Mouse (Mus musculus) lung, postnatal 14 days (tissue): Measurements from ENCODE around the gene Kin.

Experiments used
- DNase-seq: peaks from one replicate; pipeline ENCODE4 v3.0.0; 2021

Gene Kin

GRCm38 (mm10) chr2:10080310-10081010 lies at the start of gene Kin, which contains the start of gene Atp5c1:
Gene Kin, plus strand, starts transcription at chr2:10080593.
Gene Atp5c1, minus strand, starts transcription at chr2:10080510.
- peak; percentile 96 for DNase-seq

DNA sequence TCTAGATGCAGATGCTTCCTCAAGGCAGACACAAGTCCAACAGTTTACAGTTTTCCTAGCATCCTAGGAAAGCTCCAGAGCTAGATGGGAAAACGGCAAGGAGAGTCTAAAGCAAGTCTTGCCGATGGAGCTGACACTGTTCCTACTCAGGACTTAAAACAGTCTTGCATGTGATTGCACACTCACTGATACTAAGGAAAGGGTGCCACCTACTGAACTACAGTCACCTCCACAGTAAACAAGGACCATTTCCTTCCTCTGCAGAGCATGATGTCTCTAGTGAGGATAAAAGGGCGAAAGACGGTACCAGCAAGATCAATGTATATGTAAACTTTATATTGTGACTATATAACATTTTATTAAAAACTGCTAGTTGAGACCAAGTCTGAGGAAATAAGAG lies 46.7 kb upstream of the Kin start:
- DNase-seq: no peak

- DNase-seq: no peak
Measured at GRCm38 (mm10) chr2:10034976-10035375, 45.4 kb upstream of the Kin start.

- peak; percentile 13 for DNase-seq
Measured at GRCm38 (mm10) chr2:10047758-10048436, 32.5 kb upstream of the Kin start.

DNA sequence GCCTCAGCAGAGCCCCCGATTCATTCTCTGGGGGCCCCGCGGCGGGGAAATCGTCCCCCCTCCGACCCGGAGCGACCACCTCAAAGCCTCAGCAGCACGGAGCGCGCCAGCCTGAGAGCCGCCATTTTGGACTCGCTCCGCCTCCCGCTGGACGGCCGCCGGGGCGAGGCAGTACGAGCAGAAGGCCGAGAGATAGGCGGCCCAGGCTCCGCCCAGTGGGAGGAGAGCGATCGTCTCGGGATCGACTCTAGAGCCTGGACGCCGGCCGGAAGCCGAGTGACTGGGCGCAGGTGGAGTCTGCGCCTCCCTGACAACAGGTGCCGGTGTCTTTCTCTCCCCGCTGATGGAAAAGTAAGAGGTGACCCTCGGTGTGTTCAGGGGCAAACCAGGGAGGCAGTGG lies 31.9 kb upstream of the Kin start, which contains the start of gene Taf3:
TSS of gene Taf3 (minus strand) at position 136 of the 400 bp plus-strand sequence.
- DNase-seq: peak; percentile 94

DNA sequence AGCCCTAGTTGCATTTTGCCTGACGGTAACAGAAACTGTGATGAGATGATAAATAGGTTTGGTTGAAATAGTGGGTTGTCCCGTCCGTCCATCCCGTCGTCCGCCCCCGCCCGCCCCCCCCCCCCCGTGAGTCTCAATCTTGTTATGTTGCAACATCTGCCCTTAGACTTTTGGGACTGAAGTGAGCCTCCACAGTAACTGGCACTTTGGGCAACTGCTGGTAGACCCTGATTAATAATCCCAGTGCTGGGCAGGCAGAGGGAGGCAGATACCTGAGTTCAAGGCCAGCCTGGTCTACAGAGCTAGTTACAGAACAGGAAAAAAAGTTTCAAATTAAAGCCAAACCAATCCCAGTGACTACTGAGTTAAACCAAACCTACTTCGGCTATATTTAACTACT lies 30.9 kb upstream of the Kin start:
- DNase-seq: no peak

DNA sequence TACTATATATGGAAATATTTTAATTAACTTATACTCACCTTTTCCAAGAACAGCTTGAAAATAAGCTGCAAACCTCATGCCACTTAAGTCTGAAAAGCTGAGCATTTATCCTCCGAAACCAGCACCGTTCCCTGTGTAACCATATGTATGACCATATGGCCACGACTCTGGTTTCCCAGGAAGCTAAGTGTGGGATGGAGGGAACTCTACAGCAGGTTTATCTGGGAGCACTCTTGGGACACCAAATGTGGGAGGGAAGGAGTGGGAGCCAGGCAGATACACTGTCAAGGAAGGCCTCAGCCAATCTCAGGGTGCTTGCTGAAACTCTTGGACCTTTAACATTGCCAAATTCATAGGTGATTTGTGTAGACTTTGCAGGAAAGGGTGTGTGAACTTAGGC lies 29.5 kb upstream of the Kin start:
- no peak for DNase-seq

- DNase-seq: no peak
Measured at GRCm38 (mm10) chr2:10051996-10052395, 28.4 kb upstream of the Kin start.

- DNase-seq: no peak
Measured at GRCm38 (mm10) chr2:10058836-10059235, 21.6 kb upstream of the Kin start.

DNA sequence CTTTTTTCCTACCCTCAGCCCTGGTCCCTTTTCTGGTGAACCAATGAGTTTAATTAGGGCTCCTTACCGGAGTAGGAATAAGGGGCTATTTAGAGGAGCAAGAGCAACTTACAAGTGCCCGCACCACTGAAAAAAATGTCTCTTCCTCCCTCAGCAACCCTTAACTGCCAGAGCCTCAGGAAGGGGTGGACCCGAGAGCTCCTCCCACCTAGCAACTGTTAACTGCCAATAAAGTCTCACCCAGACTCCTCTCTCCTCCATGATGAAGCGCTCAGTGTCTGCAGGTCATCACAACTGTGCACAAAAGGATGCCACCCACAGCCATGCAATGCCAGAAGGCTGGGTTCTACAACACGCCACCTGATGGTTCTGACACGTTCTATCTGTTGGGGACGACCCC lies 8.6 kb upstream of the Kin start:
- no peak for DNase-seq

DNA sequence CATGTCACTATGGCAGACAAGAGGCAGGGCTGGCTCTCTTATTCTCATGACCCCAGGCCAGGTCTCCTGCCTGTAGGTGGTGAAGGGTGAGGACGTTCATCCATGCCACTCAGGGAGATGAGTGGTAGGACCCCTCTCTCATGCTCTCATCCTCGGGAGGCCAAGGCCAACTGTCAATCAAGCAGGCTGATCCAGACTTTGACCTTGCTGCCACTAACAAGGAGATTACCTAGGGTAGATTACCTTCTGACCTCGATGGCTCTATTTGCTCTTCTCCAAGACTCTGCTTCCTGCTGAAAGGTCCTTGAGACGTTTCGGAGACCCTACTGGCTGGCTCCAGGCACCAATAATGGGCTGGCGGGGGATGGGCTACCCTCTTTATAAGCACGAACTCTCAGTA lies 5.9 kb upstream of the Kin start:
- no peak for DNase-seq

DNA sequence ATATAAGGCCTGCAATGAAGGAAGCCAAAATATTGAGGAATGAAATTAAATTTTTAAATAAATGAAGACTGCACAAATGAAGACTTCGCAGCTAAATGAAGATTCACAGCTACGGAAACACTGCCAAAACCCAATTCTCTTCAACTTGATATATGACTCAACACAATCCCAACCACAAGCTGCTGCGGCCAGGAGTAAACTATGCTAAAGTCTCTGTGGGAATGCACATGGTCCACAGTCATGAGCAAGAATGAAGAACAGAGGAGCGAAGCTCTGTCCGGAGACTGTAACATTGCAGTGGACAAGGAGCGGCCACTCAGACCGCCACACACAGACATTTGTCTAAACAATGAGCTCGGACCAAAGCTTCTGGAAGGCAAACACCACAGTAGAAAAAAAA lies 3.7 kb upstream of the Kin start:
- DNase-seq: no peak

- DNase-seq: no peak
Measured at GRCm38 (mm10) chr2:10079745-10080309, 566 bp upstream of the Kin start.

- no peak for DNase-seq
Measured at GRCm38 (mm10) chr2:10081453-10082080, 1.2 kb downstream of the Kin start.

DNA sequence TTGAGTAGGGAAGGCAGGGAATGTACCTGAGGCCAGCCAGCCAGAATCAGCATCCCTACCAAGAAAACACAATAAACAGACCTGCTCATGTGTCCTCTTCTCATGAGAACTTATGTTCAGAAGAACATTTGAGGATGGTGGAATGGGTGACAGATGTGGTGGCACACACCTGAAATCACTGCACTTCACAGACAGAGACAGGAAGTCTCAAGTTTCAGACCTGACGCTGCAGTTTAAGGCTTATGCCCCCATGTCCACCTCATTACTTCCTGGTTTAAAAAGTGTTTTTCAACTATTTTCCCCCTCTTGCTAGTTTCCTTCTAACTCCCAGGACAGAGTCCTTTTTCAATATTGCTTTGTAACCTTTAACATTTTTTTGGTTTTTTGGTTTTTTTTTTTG lies 2.3 kb downstream of the Kin start:
- DNase-seq: no peak

DNA sequence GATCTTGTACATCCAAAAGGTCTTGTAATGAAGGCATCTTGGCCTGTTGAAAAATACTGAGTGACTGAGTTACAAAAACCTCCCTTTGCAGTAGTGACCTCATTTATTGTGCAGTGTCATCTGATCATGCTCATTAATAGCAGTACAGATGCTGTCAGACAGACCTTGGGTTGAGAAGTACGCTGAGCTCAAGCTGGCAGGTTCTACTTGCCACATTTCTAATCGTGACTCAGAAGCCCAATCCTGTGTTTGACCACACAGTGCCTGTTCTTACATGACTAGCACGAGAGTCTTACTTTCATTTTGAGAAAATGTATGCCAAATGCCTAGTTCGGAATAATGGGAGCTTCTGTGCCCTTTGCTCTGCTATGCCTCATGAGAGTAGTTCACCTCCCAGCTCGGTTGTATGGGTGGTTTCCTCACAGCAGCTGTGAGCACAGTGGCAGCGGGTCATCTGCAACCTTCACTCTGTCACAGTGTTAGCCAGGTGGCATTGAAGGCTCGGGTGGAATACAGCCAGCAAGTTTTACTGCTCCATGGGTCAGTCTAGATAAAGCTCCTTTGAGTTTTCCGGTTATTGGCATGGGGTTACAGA lies 7.0 kb downstream of the Kin start:
- no peak for DNase-seq

- DNase-seq: no peak
Measured at GRCm38 (mm10) chr2:10094327-10095100, 14.1 kb downstream of the Kin start.

DNA sequence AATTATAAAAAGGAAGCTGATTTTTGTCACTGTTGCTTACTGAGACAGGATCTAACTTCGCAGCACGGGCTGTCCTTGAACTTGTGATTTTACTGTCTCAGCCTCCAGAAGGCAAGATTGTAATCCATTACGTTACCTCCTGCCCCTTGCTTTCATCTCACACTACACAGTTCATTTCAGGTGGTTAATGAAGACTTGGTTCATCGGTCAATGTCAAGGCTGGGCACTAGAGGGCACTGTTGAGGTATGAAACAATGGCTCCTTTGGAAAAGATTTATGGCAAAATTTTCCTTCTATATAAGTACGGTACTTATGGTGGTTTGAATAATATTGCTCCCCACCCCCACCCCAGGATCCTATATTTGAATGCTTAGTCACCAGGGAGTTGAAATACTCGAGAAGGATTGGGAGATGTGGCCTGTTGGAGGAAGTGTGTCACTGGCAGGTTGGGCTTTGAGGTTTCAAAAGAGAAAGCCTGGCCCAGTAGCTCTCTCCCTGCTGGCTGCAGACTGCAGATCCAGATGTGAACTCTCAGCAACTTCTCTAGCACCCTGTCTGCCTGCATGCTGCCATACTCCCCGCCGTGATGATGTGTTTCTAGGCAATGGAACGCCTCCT lies 18.3 kb downstream of the Kin start:
- DNase-seq: peak; percentile 58

DNA sequence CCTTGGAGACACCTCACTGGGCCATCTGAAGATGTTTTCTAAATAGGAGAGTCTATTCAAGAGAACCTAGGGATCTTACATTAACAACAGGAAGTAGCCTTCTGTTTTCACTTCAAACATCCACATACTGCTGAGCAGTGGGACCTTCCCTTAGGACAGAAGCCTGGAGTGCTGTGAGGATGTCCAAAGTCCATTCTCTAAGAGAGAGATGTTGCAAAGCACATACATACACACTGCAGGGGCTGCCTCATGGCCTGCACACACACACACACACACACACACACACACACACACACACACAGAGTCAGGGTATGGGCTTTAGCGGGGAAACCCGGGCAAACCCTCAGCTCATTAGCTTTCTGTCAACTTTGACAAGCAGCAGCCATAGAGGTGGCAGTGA lies 20.1 kb downstream of the Kin start:
- DNase-seq: no peak

DNA sequence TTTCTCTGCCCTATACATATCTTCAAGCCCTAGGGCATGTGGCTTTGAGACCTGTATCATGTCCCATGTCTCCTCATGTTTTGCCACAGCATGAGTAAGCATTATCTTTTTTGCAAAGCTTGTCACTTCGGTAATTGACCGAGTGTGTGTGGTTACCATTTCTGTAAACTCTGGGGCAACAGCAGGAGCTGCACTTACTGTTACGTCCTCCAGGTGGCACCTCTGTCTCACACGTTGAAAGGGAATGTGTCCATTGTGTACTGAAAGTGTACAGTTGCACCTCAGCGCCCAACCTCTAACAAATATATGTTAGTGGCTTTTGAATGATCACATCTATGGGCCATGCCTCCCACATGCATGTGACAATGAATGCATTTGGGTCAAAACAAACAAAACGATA lies 20.8 kb downstream of the Kin start:
- DNase-seq: peak; percentile 59

- DNase-seq: no peak
Measured at GRCm38 (mm10) chr2:10108535-10109189, 28.3 kb downstream of the Kin start.

DNA sequence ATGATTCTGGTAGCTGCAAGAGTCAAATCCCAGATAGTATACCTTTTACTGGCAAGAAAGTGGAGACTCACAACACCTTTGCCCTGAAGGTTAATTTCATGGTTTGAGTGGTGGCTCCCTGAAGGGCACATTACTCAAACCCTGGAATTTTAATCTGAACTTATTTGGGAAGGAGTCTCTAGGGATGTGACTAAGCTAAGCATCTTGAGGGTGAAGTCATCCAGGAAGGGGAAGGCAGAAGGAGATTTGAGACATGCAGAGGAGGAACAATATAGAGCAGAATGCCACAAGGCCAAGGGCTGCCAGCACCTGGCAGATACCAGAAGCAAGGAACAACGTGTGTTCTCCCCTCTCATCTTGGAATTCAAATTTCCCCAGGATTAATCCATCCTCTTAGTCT lies 38.4 kb downstream of the Kin start:
- no peak for DNase-seq
